Mouse (Mus musculus) bone marrow macrophage, adult 2 months (primary cell): ENCODE results near the gene Pigt.

Experiments
- CTCF ChIP-seq: IDR thresholded peaks from 2 replicates; pipeline ENCODE4 v1.5.1; 2012; ENCODE audit warnings: low read depth, mild to moderate bottlenecking, low read length, moderate library complexity
- POLR2A ChIP-seq: IDR thresholded peaks from 2 replicates; pipeline ENCODE4 v1.6.1; 2012; ENCODE audit warnings: mild to moderate bottlenecking, low read depth, low read length, borderline replicate concordance

DNA sequence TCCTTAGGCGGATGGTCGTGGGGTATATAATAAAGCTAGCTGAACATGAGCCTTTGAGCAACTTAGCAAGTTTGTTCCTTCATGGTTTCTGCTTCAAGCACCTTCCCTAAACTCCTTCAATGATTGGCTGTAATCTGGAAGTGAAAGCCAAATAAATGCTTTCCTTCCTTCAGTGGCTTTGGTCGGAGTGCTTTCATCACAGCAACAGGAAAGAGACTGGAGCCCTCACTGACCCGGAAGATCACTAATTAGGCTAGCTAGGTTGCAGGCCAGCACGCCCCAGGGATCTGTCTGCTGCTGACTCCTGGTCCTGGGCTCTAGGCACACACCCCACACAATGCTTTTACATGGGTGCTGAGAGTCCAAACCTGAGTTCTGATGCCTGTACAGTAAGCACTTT is 31.2 kb downstream of the Pigt start:
- TF ChIP-seq POLR2A (no peak), CTCF (no peak)
